Mouse (Mus musculus): Measurements from ENCODE around the gene Map3k13.

DNA sequence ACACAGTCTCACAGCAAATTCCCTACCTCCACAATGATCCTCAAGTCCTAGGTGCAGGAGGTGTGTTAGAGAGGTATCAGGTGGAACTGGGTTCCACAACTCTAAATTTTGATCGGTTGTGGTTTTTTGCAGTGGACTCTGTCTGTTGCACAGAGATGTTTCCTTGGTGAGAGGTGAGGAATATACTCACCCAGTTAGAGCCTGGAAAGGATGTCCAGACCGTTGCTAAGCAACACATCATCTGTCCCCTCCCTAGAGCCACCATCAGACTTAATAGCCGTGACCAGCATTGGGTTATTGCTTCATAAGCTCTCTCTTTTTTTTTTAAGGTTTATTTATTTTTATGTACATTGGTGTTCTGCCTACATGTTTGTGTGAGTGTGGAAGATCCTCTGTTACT, 83.6 kb downstream of the Map3k13 start:
- TF ChIP-seq ZC3H11A (IDR thresholded peaks at IDR 0.05; ENCODE audit: low read depth, low read length) (no peak), MAX (IDR thresholded peaks at IDR 0.05; ENCODE audit: low read length) (no peak), RAD21 (IDR thresholded peaks at IDR 0.05; ENCODE audit: low read depth, low read length) (no peak), CTCF (IDR thresholded peaks at IDR 0.05 in 2 of 3, conservative IDR thresholded peaks at IDR 0.05 in 1 of 3; ENCODE audit: control insufficient read depth in 1 of 3, insufficient read depth in 1 of 3, low read depth in 2 of 3, low read length in 3 of 3, poor library complexity in 1 of 3, severe bottlenecking in 1 of 3) (no peak), USF1 (IDR thresholded peaks at IDR 0.05; ENCODE audit: low read depth, low read length) (no peak), BHLHE40 (IDR thresholded peaks at IDR 0.05; ENCODE audit: borderline replicate concordance, low read depth, low read length) (no peak), E2F4 (IDR thresholded peaks at IDR 0.05; ENCODE audit: borderline replicate concordance, low read depth, low read length) (no peak), GATA1 (IDR thresholded peaks at IDR 0.05; ENCODE audit: low read depth, low read length) (no peak), MAFK (IDR thresholded peaks at IDR 0.05; ENCODE audit: borderline replicate concordance, low read depth, low read length) (no peak), CHD1 (IDR thresholded peaks at IDR 0.05; ENCODE audit: low read depth, low read length) (no peak), TBP (IDR thresholded peaks at IDR 0.05; ENCODE audit: low read depth, low read length) (no peak)

Measured in MEL (cell line).